Mouse (Mus musculus): ENCODE results near the gene Cldn13. TPM values are rescaled to one million over a fixed set of nuclear protein-coding genes. Genes with fewer than 3 reads are reported as not detected.

Gene Cldn13
- polyA plus RNA-seq, 1 experiment from 2014 or later, result not detected

DNA sequence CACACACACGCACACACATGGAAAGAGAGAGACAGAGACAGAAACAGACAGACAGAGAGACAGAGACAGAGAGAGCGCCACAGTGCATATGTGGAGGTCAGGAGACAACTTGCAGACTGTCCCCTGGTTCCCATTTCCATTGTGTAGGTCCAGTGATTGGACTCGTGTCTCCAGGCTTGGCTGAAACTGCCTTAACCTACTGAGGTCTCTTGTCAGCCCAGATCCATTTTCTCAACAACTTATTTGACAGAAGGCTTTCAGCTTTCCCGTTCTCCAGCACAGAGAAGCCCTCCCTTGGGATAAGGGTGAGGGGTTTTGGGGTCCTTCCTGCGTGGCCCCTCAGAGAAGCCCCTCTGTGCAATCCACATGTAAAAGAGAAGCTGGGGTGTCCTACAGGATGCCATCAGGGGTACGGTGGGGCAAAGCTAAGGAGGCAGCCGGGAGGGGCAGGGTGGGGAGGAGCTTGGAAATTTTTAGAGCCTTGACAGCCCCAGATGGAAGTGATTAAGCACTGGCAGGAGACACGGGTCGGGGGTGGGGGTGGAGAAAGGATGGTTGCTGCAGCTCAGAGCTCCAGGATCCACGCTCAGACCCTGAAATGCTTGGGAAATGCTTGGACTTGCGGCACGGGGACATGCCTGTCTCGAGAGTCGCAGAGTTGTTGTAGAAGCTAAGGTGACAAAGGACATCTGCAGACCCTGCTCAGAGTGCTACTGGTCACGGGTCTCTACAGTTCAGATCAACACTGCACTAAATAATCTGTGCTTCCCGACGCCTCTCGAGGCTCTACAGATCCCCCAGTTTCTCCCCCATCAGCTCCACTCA lies 47.8 kb downstream of the Cldn13 start:
- no peaks in the 10 kb centered on the region for H3K9me3 ChIP-seq (replicated peaks)
- 18% methylated on average over 18 of the region's 18 CpGs for WGBS
- H3K4me2 ChIP-seq (replicated peaks), result peak overlapping the region; percentile 31; the same call in 1 of the 2 replicates
- no peak overlapping the region for H3K9ac ChIP-seq
- peak; percentile 75 for ATAC-seq (ENCODE audit: insufficient number of reproducible peaks, low FRiP score, low TSS enrichment, low read depth)
- no peaks in the 10 kb centered on the region for H3K36me3 ChIP-seq
- H3K27me3 ChIP-seq, result no peaks in the 10 kb centered on the region
- no peak overlapping the region for H3K4me3 ChIP-seq (replicated peaks)
- H3K27ac ChIP-seq (replicated peaks), result peak overlapping the region; percentile 92
- peaks cover 40% of the 10 kb centered on the region for H3K4me1 ChIP-seq

DNA sequence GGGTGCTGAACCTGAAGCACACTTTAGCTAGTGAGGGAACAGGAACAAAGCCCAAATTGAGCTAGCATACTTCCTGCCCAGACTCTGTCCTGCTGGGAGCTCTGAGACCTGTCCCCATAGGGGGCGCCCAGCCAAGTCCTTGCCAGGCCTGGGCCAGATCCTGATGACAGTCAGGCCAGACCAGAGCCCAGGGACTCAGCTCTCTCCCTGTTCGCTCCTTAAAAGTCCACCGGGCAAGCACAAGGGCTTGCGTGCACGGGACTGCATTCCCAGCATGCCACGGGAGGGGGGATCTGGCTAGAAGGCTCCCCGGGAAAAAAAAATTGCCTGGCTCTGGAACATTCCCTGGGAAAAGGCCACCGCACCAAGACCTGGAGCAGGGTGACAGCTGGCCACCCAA lies 50.2 kb downstream of the Cldn13 start:
- ATAC-seq (ENCODE audit: insufficient number of reproducible peaks, low FRiP score, low TSS enrichment, low read depth), result no peak
- Histone ChIP-seq H3K4me3 (replicated peaks) (no peak overlapping the region), H3K27me3 (no peaks in the 10 kb centered on the region), H3K4me2 (replicated peaks) (no peak overlapping the region), H3K4me1 (peaks cover 44% of the 10 kb centered on the region), H3K36me3 (no peaks in the 10 kb centered on the region), H3K27ac (replicated peaks) (peak overlapping the region; percentile 65; the same call in 1 of the 2 replicates), H3K9ac (no peak overlapping the region), H3K9me3 (replicated peaks) (no peaks in the 10 kb centered on the region)
- 44% methylated on average over 8 of the region's 8 CpGs for WGBS

Other genes with a start within 250 kb of the Cldn13 start
- gene Limk1, start 226.9 kb downstream of the Cldn13 start, polyA plus RNA-seq (2015; fragmentation: Nextera tagmentation; extraction: Ambion mirVana), result 7.8 and 9.0 TPM in 2 replicates
- 289 and 312 TPM in 2 replicates for gene Eln, start 168.2 kb downstream of the Cldn13 start, polyA plus RNA-seq (2015; fragmentation: Nextera tagmentation; extraction: Ambion mirVana)
- not detected in 2 replicates for gene Tmem270, start 8.8 kb downstream of the Cldn13 start, polyA plus RNA-seq (2015; fragmentation: Nextera tagmentation; extraction: Ambion mirVana)
- 20.1 and 20.4 TPM in 2 replicates for gene Mettl27, start 16.8 kb upstream of the Cldn13 start, polyA plus RNA-seq (2015; fragmentation: Nextera tagmentation; extraction: Ambion mirVana)
- 40.7 and 52.1 TPM in 2 replicates for gene Cldn4, start 31.4 kb upstream of the Cldn13 start, polyA plus RNA-seq (2015; fragmentation: Nextera tagmentation; extraction: Ambion mirVana)
- gene Cldn3, start 70.7 kb upstream of the Cldn13 start, polyA plus RNA-seq (2015; fragmentation: Nextera tagmentation; extraction: Ambion mirVana), result 39.7 and 50.9 TPM in 2 replicates
- 66.0 and 68.9 TPM in 2 replicates for gene Abhd11, start 93.6 kb upstream of the Cldn13 start, polyA plus RNA-seq (2015; fragmentation: Nextera tagmentation; extraction: Ambion mirVana)
- gene Stx1a, start 108.0 kb upstream of the Cldn13 start, polyA plus RNA-seq (2015; fragmentation: Nextera tagmentation; extraction: Ambion mirVana), result 16.2 and 19.7 TPM in 2 replicates
- 32.9 and 36.3 TPM in 2 replicates for gene Dnajc30, start 148.7 kb upstream of the Cldn13 start, polyA plus RNA-seq (2015; fragmentation: Nextera tagmentation; extraction: Ambion mirVana)
- gene Bud23, start 149.4 kb upstream of the Cldn13 start, polyA plus RNA-seq (2015; fragmentation: Nextera tagmentation; extraction: Ambion mirVana), result 102 and 115 TPM in 2 replicates
- 12.6 and 12.9 TPM in 2 replicates for gene Vps37d, start 162.7 kb upstream of the Cldn13 start, polyA plus RNA-seq (2015; fragmentation: Nextera tagmentation; extraction: Ambion mirVana)
- 0.80 and 1.4 TPM in 2 replicates for gene Mlxipl, start 174.4 kb upstream of the Cldn13 start, polyA plus RNA-seq (2015; fragmentation: Nextera tagmentation; extraction: Ambion mirVana)
- 25.9 and 28.3 TPM in 2 replicates for gene Tbl2, start 234.1 kb upstream of the Cldn13 start, polyA plus RNA-seq (2015; fragmentation: Nextera tagmentation; extraction: Ambion mirVana)

All from embryonic facial prominence, embryonic 15.5 days (tissue).